Mouse (Mus musculus): ENCODE measurements around the gene Clrn1. TPM values are rescaled to one million over a fixed set of nuclear protein-coding genes. Genes with fewer than 3 reads are reported as not detected.
"Not testable (repeated sequence)": the region's sequence is repeated elsewhere in the genome, so short reads cannot be mapped to it uniquely, and the experiment has no call there.

Gene Clrn1
- polyA plus RNA-seq, 1 experiment from 2014 or later, result 1.0 TPM

DNA sequence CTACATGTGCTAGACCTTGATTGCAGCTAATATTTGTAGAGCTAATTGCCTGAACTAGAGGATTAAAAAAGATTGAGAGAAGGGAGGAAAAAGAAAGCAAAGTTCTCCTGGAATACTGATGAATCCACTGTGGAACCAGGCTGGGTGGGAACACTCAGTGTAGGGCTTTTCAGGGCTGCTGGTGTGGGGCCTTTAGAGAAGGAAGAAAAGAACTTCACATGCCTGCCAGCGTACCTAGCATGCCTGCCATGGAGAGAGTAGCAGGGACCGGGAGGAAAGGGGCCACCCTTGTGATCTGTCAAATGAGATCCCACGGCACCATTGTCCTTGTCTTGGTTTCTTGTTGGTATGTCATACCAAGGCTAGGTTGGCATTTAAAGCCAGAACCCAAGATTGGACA lies 4.5 kb upstream of the Clrn1 start:
- Histone ChIP-seq H3K9ac (ENCODE audit: low read length) (no peak overlapping the region), H3K27ac (ENCODE audit: low read length) (no peak overlapping the region), H3K9me3 (replicated peaks; ENCODE audit: control insufficient read depth, low read length) (no peaks in the 10 kb centered on the region), H3K36me3 (ENCODE audit: control insufficient read depth, insufficient read depth) (no peaks in the 10 kb centered on the region), H3K4me1 (ENCODE audit: control insufficient read depth, insufficient read depth, low read length) (no peaks in the 10 kb centered on the region), H3K27me3 (ENCODE audit: control insufficient read depth, insufficient read depth, low read length) (no peaks in the 10 kb centered on the region), H3K4me3 (ENCODE audit: low read length) (no peak overlapping the region), H3K4me2 (ENCODE audit: low read depth, low read length) (no peak overlapping the region)
- 67% methylated on average over 3 of the region's 3 CpGs for WGBS
- ATAC-seq (replicated peaks; ENCODE audit: extremely low read depth, insufficient read depth, low FRiP score), result no peak

DNA sequence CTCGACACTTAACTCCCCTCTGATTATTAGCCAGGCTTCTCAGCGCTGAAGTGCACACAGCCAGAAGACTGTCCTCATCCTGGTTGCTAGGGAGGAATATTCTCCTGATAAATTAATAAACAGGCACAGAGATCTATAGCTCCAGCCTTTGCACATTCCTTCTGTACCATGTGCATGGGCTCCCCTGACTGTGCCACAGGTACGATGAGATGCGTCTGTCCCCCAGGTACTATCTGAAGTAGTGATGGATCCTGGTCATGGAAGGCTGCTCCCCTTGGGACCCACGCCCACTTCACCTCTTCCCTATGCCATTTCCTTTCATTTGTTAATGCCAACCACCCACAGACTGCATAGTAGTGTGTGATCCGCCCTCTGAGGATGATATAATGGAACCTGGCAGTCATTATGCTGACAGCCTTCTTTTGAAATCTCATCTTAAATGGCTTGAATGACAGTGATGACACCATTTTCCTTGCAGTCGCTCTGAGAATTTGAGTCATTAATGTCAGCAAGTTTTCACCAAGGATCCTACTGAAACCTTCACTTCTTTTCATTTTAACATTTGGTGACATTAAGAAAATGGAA lies 3.1 kb upstream of the Clrn1 start:
- Histone ChIP-seq H3K4me2 (ENCODE audit: low read depth, low read length) (no peak overlapping the region), H3K9me3 (replicated peaks; ENCODE audit: control insufficient read depth, low read length) (no peaks in the 10 kb centered on the region), H3K9ac (ENCODE audit: low read length) (no peak overlapping the region), H3K4me1 (ENCODE audit: control insufficient read depth, insufficient read depth, low read length) (no peaks in the 10 kb centered on the region), H3K36me3 (ENCODE audit: control insufficient read depth, insufficient read depth) (no peaks in the 10 kb centered on the region), H3K4me3 (ENCODE audit: low read length) (no peak overlapping the region), H3K27me3 (ENCODE audit: control insufficient read depth, insufficient read depth, low read length) (no peaks in the 10 kb centered on the region), H3K27ac (ENCODE audit: low read length) (no peak overlapping the region)
- 79% methylated on average over 7 of the region's 7 CpGs for WGBS
- no peak for ATAC-seq (replicated peaks; ENCODE audit: extremely low read depth, insufficient read depth, low FRiP score)

DNA sequence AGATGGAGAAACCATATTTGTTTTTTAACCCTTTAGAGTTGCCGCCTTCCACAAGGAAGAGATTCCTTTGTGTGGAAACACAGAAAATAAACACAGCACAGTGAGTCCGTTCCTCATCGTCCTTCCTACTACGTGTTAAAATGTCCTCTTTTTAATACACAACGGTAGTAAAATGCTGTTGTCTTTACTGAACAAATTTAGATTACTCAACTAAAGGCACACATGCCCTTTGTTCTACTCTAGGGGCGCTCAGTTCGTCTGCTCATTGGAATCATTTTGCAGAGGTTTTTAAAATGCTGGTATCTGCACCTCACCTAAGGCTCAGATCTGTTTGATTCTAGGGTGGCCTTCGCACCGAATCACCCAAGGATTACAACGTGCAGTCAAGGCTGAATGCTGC lies 2.6 kb upstream of the Clrn1 start:
- H3K27me3 ChIP-seq (ENCODE audit: control insufficient read depth, insufficient read depth, low read length), result no peaks in the 10 kb centered on the region
- H3K27ac ChIP-seq (ENCODE audit: low read length), result no peak overlapping the region
- H3K36me3 ChIP-seq (ENCODE audit: control insufficient read depth, insufficient read depth), result no peaks in the 10 kb centered on the region
- no peak for ATAC-seq (replicated peaks; ENCODE audit: extremely low read depth, insufficient read depth, low FRiP score)
- no peaks in the 10 kb centered on the region for H3K4me1 ChIP-seq (ENCODE audit: control insufficient read depth, insufficient read depth, low read length)
- no peak overlapping the region for H3K4me3 ChIP-seq (ENCODE audit: low read length)
- H3K9me3 ChIP-seq (replicated peaks; ENCODE audit: control insufficient read depth, low read length), result no peaks in the 10 kb centered on the region
- H3K4me2 ChIP-seq (ENCODE audit: low read depth, low read length), result no peak overlapping the region
- H3K9ac ChIP-seq (ENCODE audit: low read length), result no peak overlapping the region
- WGBS, result 80% methylated on average over 10 of the region's 10 CpGs

DNA sequence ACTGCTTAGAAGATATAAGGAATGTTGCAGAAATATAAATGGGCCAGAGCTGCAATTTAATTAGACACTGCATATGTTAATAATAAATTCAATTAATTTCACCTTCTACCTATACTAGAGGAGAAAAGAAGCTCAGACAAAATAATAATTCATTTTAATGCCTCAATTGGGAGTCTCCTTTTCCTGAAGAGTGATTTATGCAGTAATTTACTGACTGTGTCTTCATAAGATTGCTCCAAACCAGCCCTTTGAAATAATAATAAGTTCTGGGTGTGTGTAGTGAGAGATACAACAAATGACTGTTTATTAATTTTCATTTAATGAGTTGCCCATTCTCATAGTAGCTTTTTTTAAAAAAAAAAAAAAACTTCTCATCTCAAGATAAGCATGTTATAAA lies 1.6 kb downstream of the Clrn1 start:
- Histone ChIP-seq H3K36me3 (ENCODE audit: control insufficient read depth, insufficient read depth) (no peaks in the 10 kb centered on the region), H3K9me3 (replicated peaks; ENCODE audit: control insufficient read depth, low read length) (no peaks in the 10 kb centered on the region), H3K4me2 (ENCODE audit: low read depth, low read length) (no peak overlapping the region), H3K27ac (ENCODE audit: low read length) (no peak overlapping the region), H3K4me3 (ENCODE audit: low read length) (no peak overlapping the region), H3K9ac (ENCODE audit: low read length) (no peak overlapping the region), H3K27me3 (ENCODE audit: control insufficient read depth, insufficient read depth, low read length) (no peaks in the 10 kb centered on the region), H3K4me1 (ENCODE audit: control insufficient read depth, insufficient read depth, low read length) (no peaks in the 10 kb centered on the region)
- ATAC-seq (replicated peaks; ENCODE audit: extremely low read depth, insufficient read depth, low FRiP score), result no peak

DNA sequence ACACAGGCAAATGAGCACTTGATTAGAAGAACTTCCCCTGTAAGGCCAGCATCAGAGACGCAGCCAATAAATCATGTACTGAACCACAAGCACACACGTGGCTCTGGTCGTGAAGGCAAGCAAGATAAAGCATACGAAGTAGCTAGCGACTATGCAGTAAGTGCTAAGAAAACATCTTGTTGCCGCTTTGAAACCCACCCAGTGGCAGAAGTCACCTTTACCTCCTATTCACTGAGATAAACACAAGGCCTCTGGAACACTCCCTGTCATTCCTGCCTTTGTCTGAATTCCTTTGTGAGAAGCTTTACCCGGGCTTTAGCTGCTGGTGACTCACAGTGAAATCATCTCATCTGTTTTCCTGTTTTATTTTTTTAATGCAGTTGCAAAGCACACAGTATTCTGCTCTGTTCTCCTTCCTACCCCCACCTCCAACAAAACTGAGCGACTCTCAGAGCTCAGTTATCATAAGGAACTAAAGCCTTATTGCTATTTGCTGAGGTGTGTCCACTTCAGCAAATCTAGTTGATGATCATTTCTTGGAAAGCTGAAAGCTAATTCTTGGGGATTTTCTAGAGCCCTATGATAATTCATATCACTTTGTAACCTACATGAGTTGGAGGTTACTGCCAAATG lies 2.1 kb downstream of the Clrn1 start:
- Histone ChIP-seq H3K36me3 (ENCODE audit: control insufficient read depth, insufficient read depth) (no peaks in the 10 kb centered on the region), H3K9ac (ENCODE audit: low read length) (no peak overlapping the region), H3K4me1 (ENCODE audit: control insufficient read depth, insufficient read depth, low read length) (no peaks in the 10 kb centered on the region), H3K9me3 (replicated peaks; ENCODE audit: control insufficient read depth, low read length) (no peaks in the 10 kb centered on the region), H3K4me3 (ENCODE audit: low read length) (no peak overlapping the region), H3K27ac (ENCODE audit: low read length) (no peak overlapping the region), H3K4me2 (ENCODE audit: low read depth, low read length) (0 out of 2 replicates have a peak overlapping the region, but pooled peaks have one; percentile 14), H3K27me3 (ENCODE audit: control insufficient read depth, insufficient read depth, low read length) (no peaks in the 10 kb centered on the region)
- ATAC-seq (replicated peaks; ENCODE audit: extremely low read depth, insufficient read depth, low FRiP score), result 0 out of 2 replicates have a peak, but pooled peaks have one; percentile 23
- WGBS, result 9% methylated on average over 8 of the region's 8 CpGs

DNA sequence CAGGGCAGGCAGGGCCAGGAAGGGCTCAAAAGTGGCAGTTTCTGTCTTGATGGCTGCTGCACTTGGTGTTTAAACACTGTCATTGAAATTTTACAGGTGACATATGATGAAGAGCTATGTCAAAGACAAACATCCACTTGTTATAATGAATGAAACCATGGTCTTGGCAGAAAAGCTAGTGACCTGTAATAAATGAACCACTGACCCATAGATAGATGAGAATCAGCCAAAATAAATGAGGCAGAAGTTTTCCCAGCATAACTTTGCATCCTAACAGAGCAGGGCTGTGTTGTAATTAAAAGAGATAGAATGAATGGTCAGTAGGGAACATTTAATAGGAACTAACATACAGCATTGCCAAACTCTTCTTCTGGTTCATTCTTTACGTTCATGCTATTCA lies 4.1 kb downstream of the Clrn1 start:
- Histone ChIP-seq H3K9me3 (replicated peaks; ENCODE audit: control insufficient read depth, low read length) (no peaks in the 10 kb centered on the region), H3K27me3 (ENCODE audit: control insufficient read depth, insufficient read depth, low read length) (no peaks in the 10 kb centered on the region), H3K4me1 (ENCODE audit: control insufficient read depth, insufficient read depth, low read length) (no peaks in the 10 kb centered on the region), H3K27ac (ENCODE audit: low read length) (no peak overlapping the region), H3K4me3 (ENCODE audit: low read length) (no peak overlapping the region), H3K4me2 (ENCODE audit: low read depth, low read length) (no peak overlapping the region), H3K36me3 (ENCODE audit: control insufficient read depth, insufficient read depth) (no peaks in the 10 kb centered on the region), H3K9ac (ENCODE audit: low read length) (no peak overlapping the region)
- 82% methylated on average over 1 of the region's 1 CpGs for WGBS
- ATAC-seq (replicated peaks; ENCODE audit: extremely low read depth, insufficient read depth, low FRiP score), result no peak

DNA sequence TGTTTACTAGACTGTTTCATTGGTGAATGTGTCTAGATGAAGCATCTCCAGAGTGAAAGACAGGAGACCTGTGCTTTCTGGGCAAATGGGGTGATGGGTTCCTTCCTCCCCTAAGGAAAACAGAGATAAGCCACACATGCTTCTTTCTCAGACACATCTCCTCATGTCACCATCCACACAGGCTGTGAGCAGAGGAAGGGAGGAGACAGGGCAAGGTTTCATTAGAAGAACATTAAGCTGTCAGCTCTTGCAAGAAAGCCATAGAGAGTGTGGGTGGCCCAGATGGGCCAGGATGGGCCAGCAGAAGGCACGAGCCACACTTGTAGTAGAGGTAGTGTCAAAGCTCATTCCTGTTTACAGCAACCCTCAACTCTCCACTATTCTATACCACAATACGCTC lies 5.0 kb downstream of the Clrn1 start:
- Histone ChIP-seq H3K27ac (ENCODE audit: low read length) (no peak overlapping the region), H3K27me3 (ENCODE audit: control insufficient read depth, insufficient read depth, low read length) (no peaks in the 10 kb centered on the region), H3K9me3 (replicated peaks; ENCODE audit: control insufficient read depth, low read length) (no peaks in the 10 kb centered on the region), H3K9ac (ENCODE audit: low read length) (no peak overlapping the region), H3K36me3 (ENCODE audit: control insufficient read depth, insufficient read depth) (no peaks in the 10 kb centered on the region), H3K4me2 (ENCODE audit: low read depth, low read length) (no peak overlapping the region), H3K4me1 (ENCODE audit: control insufficient read depth, insufficient read depth, low read length) (no peaks in the 10 kb centered on the region), H3K4me3 (ENCODE audit: low read length) (no peak overlapping the region)
- no peak for ATAC-seq (replicated peaks; ENCODE audit: extremely low read depth, insufficient read depth, low FRiP score)
- WGBS, result 81% methylated on average over 2 of the region's 2 CpGs

DNA sequence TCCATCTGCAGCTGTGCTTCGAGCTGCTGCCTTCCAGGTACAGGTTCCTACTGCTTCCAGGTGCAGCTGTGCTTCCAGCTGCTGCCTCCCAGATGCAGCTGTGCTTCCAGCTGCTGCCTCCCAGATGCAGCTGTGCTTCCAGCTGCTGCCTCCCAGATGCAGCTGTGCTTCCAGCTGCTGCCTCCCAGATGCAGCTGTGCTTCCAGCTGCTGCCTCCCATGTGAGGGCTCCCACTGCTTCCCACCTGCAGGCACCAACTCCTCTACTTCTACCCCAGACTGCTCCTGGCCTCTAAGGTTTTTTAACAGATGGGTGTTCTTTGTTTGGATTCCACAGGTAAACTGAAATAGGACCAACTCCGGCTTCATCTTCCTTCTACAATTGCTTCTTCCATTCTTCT lies 13.3 kb downstream of the Clrn1 start:
- WGBS, result 76% methylated on average over 2 of the region's 2 CpGs
- H3K4me3 ChIP-seq (ENCODE audit: low read length); ATAC-seq (replicated peaks; ENCODE audit: extremely low read depth, insufficient read depth, low FRiP score); H3K4me2 ChIP-seq (ENCODE audit: low read depth, low read length); H3K36me3 ChIP-seq (ENCODE audit: control insufficient read depth, insufficient read depth); H3K4me1 ChIP-seq (ENCODE audit: control insufficient read depth, insufficient read depth, low read length); H3K9ac ChIP-seq (ENCODE audit: low read length); H3K27ac ChIP-seq (ENCODE audit: low read length); H3K9me3 ChIP-seq (replicated peaks; ENCODE audit: control insufficient read depth, low read length); H3K27me3 ChIP-seq (ENCODE audit: control insufficient read depth, insufficient read depth, low read length): not testable (repeated sequence)

DNA sequence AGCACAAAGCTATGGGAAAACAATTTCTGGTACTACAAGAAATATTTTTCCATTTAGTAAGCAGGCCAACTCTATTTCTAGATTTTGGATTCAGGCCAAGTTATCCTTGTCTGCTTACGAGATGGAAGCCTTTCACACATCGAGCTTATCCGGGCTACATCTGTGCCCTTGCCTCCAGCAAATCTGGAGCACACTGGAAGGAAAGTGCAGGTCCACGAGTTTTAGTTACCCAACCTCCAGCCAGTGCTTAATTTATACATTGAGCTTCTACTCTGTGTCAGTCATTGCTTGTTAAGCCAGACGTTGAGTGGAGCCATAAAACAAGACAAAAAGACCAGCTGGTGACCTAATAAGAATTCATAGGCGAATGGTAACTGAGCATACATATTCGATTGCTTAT lies 19.4 kb downstream of the Clrn1 start:
- Histone ChIP-seq H3K9me3 (replicated peaks; ENCODE audit: control insufficient read depth, low read length) (no peaks in the 10 kb centered on the region), H3K9ac (ENCODE audit: low read length) (no peak overlapping the region), H3K27ac (ENCODE audit: low read length) (no peak overlapping the region), H3K36me3 (ENCODE audit: control insufficient read depth, insufficient read depth) (no peaks in the 10 kb centered on the region), H3K27me3 (ENCODE audit: control insufficient read depth, insufficient read depth, low read length) (0 out of 2 replicates have a peak, but pooled peaks cover 2% of the 10 kb centered on the region), H3K4me3 (ENCODE audit: low read length) (no peak overlapping the region), H3K4me2 (ENCODE audit: low read depth, low read length) (no peak overlapping the region), H3K4me1 (ENCODE audit: control insufficient read depth, insufficient read depth, low read length) (peaks cover 2% of the 10 kb centered on the region; the same call in 1 of the 2 replicates)
- 35% methylated on average over 7 of the region's 7 CpGs for WGBS
- ATAC-seq (replicated peaks; ENCODE audit: extremely low read depth, insufficient read depth, low FRiP score), result no peak
